Mouse (Mus musculus): ENCODE measurements around the gene Man1c1.

DNA sequence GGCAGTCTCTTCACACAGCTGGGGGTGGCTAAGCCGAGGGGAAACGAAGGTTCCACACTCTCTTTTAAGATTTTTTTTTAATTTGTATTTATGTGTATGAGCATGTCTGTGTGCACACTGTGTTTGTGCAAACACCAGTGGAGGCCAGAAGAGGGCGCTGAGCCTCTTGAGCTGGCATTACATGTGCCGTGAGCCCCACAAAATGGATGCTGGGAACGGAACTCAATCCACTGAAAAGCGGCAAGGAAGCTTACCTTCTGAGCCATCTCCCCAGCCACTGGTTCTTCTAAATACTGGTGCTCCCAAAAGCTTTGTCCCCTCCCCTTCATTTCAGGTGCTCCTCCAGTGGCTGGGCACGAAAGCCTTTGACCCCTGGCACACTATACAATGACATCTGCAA, 22.3 kb downstream of the Man1c1 start:
- TF ChIP-seq CTCF (IDR thresholded peaks at IDR 0.05; ENCODE audit: control insufficient read depth, insufficient read depth, insufficient read length) (no peak), FOSL1 (IDR thresholded peaks at IDR 0.05; ENCODE audit: insufficient read depth, low read length, poor library complexity, severe bottlenecking) (no peak)
